Mouse (Mus musculus) embryonic fibroblast, embryonic 13.5 days (primary cell): ENCODE results near the gene Chpf. TPM values are rescaled to one million over a fixed set of nuclear protein-coding genes. Genes with fewer than 3 reads are reported as not detected.

Source experiments
- H3K27ac ChIP-seq: 2 replicates; pipeline ENCODE4 v1.5.1; 2012; ENCODE audit warnings: low read length, control low read depth, inconsistent platforms; ENCODE audit not compliant: insufficient read depth
- H3K4me1 ChIP-seq: 2 replicates; pipeline ENCODE4 v1.6.1; 2011; ENCODE audit warnings: low read length; ENCODE audit not compliant: control insufficient read depth, insufficient read depth
- H3K4me3 ChIP-seq: 2 replicates; pipeline ENCODE4 v1.5.1; 2011; ENCODE audit warnings: mild to moderate bottlenecking, control low read depth, low read length; ENCODE audit not compliant: insufficient read depth
- CTCF ChIP-seq: IDR thresholded peaks from 2 replicates; pipeline ENCODE4 v1.5.1; 2011; ENCODE audit warnings: mild to moderate bottlenecking, control low read depth, low read length, moderate library complexity, borderline replicate concordance; ENCODE audit not compliant: insufficient read depth
- POLR2A ChIP-seq: IDR thresholded peaks from 2 replicates; pipeline ENCODE4 v1.6.1; 2011; ENCODE audit warnings: low read depth, mild to moderate bottlenecking, control low read depth, low read length, moderate library complexity
- polyA plus RNA-seq: library from polyadenylated mRNA; stranded (reverse); fragments of >200 nt; gene quantifications from 2 replicates; pipeline ENCODE4 v1.2.4, GENCODE M21; 2011; ENCODE audit warnings: low read depth; ENCODE audit not compliant: missing spikeins, insufficient read length

Gene Chpf
- polyA plus RNA-seq, 1 experiment = 68.1 TPM

DNA sequence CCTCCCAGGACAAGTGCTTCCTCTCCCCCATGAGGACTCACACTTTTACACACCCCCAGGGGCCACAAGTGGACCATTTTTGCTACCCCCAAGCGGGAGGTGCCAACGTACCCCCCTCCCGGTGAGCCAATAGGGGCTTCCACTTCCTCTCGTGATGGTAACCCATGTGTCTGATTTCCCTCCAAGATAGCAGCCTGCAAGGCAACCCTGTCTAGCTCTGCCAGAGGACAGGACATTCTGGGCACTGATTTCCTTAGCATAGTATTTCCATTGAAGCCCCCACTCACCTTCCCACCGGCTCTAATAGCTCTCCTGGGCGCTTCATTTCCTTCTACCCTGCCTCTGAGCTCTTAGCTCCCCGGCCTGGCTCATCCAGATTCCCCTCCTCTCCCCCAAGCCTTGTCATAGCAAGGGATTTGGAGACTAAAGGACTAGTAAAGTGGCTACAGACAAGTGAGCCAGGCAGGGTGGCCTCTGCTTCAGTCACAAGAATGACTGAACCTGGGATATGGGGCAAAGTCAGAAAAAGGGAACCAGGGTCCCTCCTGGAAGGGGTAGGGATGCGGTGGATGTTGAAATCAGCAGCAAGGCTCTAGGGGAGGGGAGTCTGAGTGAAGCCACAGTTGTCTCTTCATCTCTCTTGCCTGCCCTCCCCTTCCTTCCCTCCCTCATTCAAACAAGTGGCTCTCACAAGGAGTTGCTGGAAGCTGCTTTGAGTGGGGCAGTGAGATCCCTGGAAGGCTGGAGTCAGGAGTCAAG is 29.6 kb downstream of the Chpf start:
- Histone ChIP-seq H3K27ac (no peak overlapping the region), H3K4me1 (0 out of 2 replicates have a peak, but pooled peaks cover 2% of the 10 kb centered on the region), H3K4me3 (no peak overlapping the region)
- TF ChIP-seq CTCF (no peak), POLR2A (no peak)

DNA sequence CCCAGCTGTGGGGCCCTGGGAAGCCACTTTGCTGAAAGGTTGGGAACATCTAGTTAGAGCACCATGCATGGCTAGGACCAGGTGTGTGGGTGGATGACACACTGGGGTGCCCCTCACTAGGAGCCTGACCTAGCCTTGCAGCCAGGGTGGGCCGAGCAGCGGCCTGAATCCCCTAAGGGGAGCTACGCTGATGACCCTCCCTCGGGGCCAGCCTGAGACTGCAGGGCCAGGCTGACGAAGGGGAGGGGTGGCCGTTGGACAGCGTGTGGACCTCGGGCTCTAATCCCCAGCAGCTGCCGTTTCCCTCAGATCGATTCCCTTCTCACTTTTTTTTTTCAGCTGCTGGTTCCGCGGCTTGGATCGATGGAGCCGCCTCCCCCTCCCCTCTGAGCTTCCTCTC is 30.2 kb downstream of the Chpf start:
- no peak for TF ChIP-seq POLR2A
- TF ChIP-seq CTCF = no peak
- no peak overlapping the region for H3K27ac ChIP-seq
- H3K4me1 ChIP-seq = 0 out of 2 replicates have a peak, but pooled peaks cover 2% of the 10 kb centered on the region
- H3K4me3 ChIP-seq = no peak overlapping the region

DNA sequence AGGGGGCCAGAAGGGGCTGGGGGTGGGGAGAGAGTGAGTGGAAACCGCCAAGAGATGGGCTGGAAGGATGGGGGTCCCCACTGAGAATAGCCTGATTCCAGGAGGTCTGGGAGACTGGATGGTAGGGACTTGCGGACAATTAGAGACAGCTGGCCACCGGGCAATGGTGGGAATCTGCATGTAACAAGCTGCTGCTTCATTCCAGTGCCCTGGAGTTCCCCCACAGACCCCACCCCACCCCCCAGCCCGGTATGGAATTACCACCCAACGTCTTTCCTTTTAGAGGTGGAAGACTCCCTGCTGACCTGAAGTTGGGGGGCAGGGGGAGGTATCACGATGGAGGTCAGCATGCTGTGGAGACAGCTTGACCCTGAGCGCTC is 31.1 kb downstream of the Chpf start:
- no peak overlapping the region for H3K4me3 ChIP-seq
- no peak for TF ChIP-seq POLR2A
- H3K4me1 ChIP-seq = 0 out of 2 replicates have a peak, but pooled peaks cover 2% of the 10 kb centered on the region
- no peak overlapping the region for H3K27ac ChIP-seq

DNA sequence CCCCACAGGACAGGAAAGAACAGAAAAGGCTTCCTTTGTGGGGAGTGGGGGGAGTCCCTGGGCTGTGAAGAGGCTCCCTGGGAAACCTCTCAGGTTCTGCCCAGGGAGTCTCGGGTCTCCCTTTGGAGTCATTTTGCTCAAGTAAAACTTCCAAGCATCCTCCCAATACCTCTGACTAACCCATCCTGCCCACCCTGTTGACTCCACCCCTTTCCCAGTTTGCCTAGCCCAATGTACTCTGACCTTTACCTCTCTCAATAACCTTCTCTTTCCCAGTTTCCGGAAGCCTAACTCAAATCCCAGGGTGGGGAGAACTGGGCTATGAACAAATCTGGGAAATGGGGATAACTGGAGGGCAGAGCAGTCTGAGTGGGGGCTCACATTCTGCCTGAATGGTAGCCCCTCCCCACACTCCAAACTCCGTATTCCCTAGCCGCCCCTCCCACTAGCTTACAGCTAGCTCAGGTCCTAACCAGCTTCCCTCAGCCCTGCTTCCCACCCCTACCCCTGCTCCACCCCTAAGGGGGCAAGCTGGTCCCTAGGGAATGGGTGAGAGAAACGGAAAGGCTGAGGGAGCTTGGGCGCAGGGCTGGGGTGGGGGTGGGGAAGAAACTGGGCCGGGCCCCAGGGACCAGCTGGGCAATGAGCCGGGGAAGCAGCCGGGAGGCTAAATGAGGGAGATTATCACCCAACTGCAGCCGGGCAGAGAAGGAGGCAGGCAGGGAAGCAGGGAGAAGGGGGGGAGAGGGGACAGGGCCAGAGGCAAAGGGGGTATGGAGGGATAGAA is 31.6 kb downstream of the Chpf start:
- no peak for TF ChIP-seq CTCF
- TF ChIP-seq POLR2A = no peak
- Histone ChIP-seq H3K27ac (no peak overlapping the region), H3K4me1 (0 out of 2 replicates have a peak, but pooled peaks cover 2% of the 10 kb centered on the region), H3K4me3 (no peak overlapping the region)

DNA sequence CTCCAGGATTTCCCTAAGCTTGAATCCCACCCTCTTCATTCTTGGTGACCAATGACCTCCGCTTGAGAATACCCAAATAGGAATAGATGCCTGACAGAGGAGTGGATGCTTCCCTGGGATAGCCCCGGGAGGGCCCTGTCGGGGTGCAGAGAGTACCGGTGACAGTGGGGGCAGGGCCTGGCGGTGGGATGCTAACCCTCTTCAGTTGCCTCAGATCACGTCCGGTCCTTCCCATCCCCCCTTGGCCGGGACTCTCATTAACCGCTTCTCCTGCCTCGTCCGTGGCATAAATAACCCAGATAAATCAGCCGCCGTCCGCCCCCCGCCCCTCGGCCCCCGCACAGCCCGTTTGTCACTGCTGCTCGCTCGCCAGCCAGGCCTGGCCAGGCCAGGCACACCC is 32.5 kb downstream of the Chpf start:
- 0 out of 2 replicates have a peak, but pooled peaks cover 2% of the 10 kb centered on the region for H3K4me1 ChIP-seq
- H3K27ac ChIP-seq = no peak overlapping the region
- H3K4me3 ChIP-seq = no peak overlapping the region
- TF ChIP-seq POLR2A = no peak

DNA sequence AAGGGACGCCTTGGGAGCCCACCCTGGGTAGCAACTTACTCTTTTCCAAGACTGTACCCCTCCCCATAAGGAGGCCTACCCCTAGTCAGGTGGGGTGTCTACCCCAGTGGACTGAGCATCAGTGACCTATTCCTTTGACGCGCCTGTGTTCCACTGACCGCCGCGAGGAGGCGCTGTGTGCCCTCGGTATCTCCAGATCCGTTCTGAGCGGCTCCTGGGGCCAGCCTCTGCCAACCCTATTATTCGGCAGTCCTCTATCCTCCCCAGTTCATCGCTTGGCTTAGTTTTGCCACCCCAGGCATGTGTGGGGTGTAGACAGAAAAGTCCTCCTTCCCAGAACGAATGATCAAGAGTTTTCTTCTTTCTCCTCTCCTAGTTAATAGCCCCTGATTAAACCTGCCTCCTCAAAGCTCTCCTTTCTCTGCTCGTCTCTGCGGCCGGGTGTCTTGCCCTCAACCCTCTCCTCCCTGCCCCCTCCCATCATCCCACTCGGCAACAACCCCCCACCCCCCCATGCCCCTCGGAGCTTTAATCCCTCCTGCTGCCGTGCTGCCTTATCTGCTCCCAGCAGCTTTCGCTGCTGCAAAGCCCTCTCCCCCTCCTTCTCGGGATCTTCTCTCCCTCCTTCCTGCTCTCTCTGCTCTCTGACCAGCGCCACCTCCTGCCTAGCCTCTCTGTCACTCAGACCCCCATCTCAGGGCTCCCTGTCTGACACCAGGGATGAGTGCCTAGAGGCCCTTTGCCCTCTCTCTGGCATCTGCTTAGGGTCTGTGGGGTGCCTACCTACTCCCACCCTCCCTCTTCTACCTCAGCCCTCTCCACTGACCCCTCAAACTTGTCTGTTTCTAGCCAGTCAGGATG is 33.1 kb downstream of the Chpf start:
- Histone ChIP-seq H3K27ac (no peak overlapping the region), H3K4me3 (no peak overlapping the region), H3K4me1 (0 out of 2 replicates have a peak, but pooled peaks cover 2% of the 10 kb centered on the region)
- peak; percentile 98 for TF ChIP-seq CTCF
- TF ChIP-seq POLR2A = no peak

DNA sequence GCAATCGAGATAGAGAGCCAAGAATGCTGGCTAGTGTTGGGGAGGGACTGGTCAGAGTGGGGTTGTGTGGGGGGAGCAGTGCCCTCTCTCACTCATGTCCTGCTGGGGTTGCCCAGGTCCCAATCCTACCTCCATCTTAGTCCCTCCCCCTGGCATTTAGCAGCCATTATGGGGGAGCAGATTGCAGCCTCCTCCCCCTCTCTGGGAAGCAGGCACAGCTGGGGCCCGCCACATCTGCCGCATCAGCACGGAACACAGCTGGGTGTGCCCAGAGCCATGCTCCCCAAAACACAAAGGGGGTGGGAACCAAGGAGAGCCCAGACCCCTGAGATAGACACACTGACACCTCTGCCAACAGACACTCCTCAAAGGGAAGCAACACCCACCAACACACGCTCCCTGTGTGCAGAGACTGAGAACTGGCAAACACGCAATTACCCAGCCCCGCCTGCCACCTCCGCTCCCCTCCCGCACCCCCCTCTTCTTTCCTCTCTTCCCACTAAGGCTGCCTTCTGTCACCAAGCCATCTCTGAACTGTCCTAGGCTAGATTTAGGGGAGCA is 33.9 kb downstream of the Chpf start:
- 0 out of 2 replicates have a peak, but pooled peaks cover 2% of the 10 kb centered on the region for H3K4me1 ChIP-seq
- H3K4me3 ChIP-seq = no peak overlapping the region
- TF ChIP-seq POLR2A (no peak), CTCF (no peak)
- no peak overlapping the region for H3K27ac ChIP-seq

DNA sequence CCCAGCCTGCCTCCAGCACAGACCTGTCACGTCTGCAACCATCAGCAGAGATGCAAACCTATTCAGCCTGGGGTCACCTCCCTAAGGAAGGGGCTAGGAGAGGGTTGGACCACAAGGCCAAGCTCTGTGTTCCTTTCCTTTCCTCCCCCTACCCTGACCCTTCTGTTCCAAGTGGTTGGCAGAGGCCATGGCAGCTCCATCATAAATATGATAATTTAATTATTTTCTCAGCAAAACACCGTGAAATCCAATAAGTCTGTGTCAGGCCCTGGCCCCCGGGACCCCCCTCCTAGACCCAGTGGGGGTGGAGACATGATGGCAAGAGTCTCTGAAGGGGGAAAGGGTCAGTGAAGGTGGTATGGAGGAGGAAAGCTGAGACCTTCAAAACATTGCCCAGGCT is 34.9 kb downstream of the Chpf start:
- 0 out of 2 replicates have a peak, but pooled peaks cover 2% of the 10 kb centered on the region for H3K4me1 ChIP-seq
- H3K27ac ChIP-seq = no peak overlapping the region
- TF ChIP-seq POLR2A (no peak), CTCF (no peak)
- no peak overlapping the region for H3K4me3 ChIP-seq

DNA sequence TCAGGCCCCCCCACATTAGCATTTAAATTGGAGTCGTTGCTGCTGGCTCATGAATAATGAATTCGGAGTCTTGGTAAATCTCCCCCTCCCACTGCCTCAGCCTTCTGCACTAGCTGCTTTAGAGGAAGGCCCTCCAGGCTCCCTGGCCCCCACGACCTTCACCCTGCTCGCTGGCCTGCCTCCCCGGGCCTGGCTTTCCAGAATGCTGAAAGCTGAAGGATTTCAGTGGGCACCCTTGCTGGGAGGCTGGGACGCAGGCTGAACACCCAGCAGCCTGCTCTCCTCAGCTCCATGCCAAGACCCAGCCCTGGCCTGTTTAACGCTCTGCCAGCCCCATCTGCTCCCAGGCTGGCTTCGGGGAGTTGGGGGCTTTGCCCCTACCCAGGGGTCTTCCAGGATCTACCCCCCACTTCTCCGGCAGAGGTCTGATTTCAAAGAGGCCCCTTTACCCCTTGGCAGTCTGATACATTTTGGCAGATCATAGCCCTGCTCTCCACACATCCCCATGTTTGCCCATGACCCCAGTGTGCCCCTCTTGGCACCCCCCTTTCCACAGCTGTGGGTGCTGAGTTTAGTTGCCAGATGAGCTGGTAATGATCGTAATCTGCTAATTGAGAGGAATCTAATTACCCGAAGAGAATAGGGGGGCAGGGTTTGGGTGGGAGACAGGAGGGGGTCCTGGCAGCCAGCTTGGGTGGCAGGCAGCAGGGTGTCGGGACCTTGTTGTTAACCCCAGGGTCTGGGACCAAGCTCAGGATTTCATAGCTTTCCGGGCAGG is 35.7 kb downstream of the Chpf start:
- Histone ChIP-seq H3K27ac (no peak overlapping the region), H3K4me3 (no peak overlapping the region), H3K4me1 (0 out of 2 replicates have a peak, but pooled peaks cover 2% of the 10 kb centered on the region)
- TF ChIP-seq POLR2A = no peak
- no peak for TF ChIP-seq CTCF
